Mouse (Mus musculus) MEL (cell line): ENCODE results near the gene Bola3. TPM values are rescaled to one million over a fixed set of nuclear protein-coding genes. Genes with fewer than 3 reads are reported as not detected.

Experiments used
- DNase-seq: peaks from one replicate; pipeline ENCODE4 v3.0.0; 2011; ENCODE audit warnings: low read depth, low spot score
- H3K27ac ChIP-seq: 2 replicates; pipeline ENCODE4 v1.5.1; 2012; ENCODE audit warnings: low read depth, mild to moderate bottlenecking, control low read depth, low read length, moderate library complexity; ENCODE audit not compliant: control insufficient read depth
- H3K27me3 ChIP-seq, 2 experiments: fragments of 150-350 bp in 1 of 2; sonication (generic) in 1 of 2; 2 replicates each; pipeline ENCODE4 v1.6.1; 2012; ENCODE audit warnings: low read length in 2 of 2, mild to moderate bottlenecking in 2 of 2, improper control_type of control experiment in 1 of 2, moderate library complexity in 1 of 2; ENCODE audit not compliant: insufficient read depth in 2 of 2, control insufficient read depth in 1 of 2
- H3K36me3 ChIP-seq, 2 experiments: 2 replicates each; pipeline ENCODE4 v1.6.1; 2012 to 2014; ENCODE audit warnings: low read length in 2 of 2, improper control_type of control experiment in 1 of 2, inconsistent platforms in 1 of 2, mild to moderate bottlenecking in 1 of 2; ENCODE audit not compliant: insufficient read depth in 2 of 2, control insufficient read depth in 1 of 2
- H3K4me1 ChIP-seq, 2 experiments: fragments of 150-350 bp in 1 of 2; sonication (generic) in 1 of 2; 2 replicates each; pipeline ENCODE4 v1.6.1; 2012; ENCODE audit warnings: low read length in 2 of 2, improper control_type of control experiment in 1 of 2, mild to moderate bottlenecking in 1 of 2; ENCODE audit not compliant: insufficient read depth in 2 of 2, control insufficient read depth in 1 of 2
- H3K4me3 ChIP-seq, 2 experiments: fragments of 150-350 bp in 1 of 2; sonication (generic) in 1 of 2; 2 replicates each; pipeline ENCODE4 v1.5.1; 2012; ENCODE audit warnings: low read depth in 2 of 2, low read length in 2 of 2, mild to moderate bottlenecking in 2 of 2, moderate library complexity in 2 of 2, control low read depth in 1 of 2, improper control_type of control experiment in 1 of 2; ENCODE audit not compliant: control insufficient read depth in 1 of 2, insufficient read depth in 1 of 2
- H3K79me2 ChIP-seq: 2 replicates; pipeline ENCODE4 v1.6.1; 2012; ENCODE audit warnings: mild to moderate bottlenecking, low read length, moderate library complexity; ENCODE audit not compliant: control insufficient read depth, poor library complexity, insufficient read depth
- H3K9ac ChIP-seq: 2 replicates; pipeline ENCODE4 v1.6.1; 2012; ENCODE audit warnings: low read depth, mild to moderate bottlenecking, control low read depth, low read length, moderate library complexity; ENCODE audit not compliant: control insufficient read depth, poor library complexity, severe bottlenecking
- H3K9me3 ChIP-seq: fragments of 150-350 bp; sonication (generic); replicated peaks from 2 replicates; pipeline ENCODE4 v1.6.1; 2012; ENCODE audit warnings: mild to moderate bottlenecking, low read length, improper control_type of control experiment, moderate library complexity; ENCODE audit not compliant: insufficient read depth
- BHLHE40 ChIP-seq: IDR thresholded peaks from 2 replicates; pipeline ENCODE4 v1.6.1; 2012; ENCODE audit warnings: low read depth, mild to moderate bottlenecking, inconsistent platforms, low read length, improper control_type of control experiment, borderline replicate concordance
- CHD1 ChIP-seq: IDR thresholded peaks from 2 replicates; pipeline ENCODE4 v1.6.1; 2012; ENCODE audit warnings: low read depth, mild to moderate bottlenecking, inconsistent platforms, low read length, improper control_type of control experiment
- CHD2 ChIP-seq: IDR thresholded peaks from 2 replicates; pipeline ENCODE4 v1.6.1; 2011; ENCODE audit warnings: low read length, improper control_type of control experiment
- EP300 ChIP-seq, 2 experiments: IDR thresholded peaks; 2 replicates each; pipeline ENCODE4 v1.6.1; 2011; ENCODE audit warnings: improper control_type of control experiment in 2 of 2, low read length in 2 of 2, low read depth in 1 of 2, mild to moderate bottlenecking in 1 of 2
- ETS1 ChIP-seq: IDR thresholded peaks from 2 replicates; pipeline ENCODE4 v1.6.1; 2012; ENCODE audit warnings: low read depth, mild to moderate bottlenecking, inconsistent platforms, low read length, improper control_type of control experiment, moderate library complexity
- GABPA ChIP-seq: IDR thresholded peaks from 2 replicates; pipeline ENCODE4 v1.6.1; 2012; ENCODE audit warnings: low read depth, mild to moderate bottlenecking, inconsistent platforms, low read length, improper control_type of control experiment, moderate library complexity
- GATA1 ChIP-seq: IDR thresholded peaks from 2 replicates; pipeline ENCODE4 v1.6.1; 2011; ENCODE audit warnings: low read depth, low read length, improper control_type of control experiment
- HCFC1 ChIP-seq: IDR thresholded peaks from 2 replicates; pipeline ENCODE4 v1.6.1; 2012; ENCODE audit warnings: low read depth, mild to moderate bottlenecking, inconsistent platforms, low read length, improper control_type of control experiment, moderate library complexity
- JUND ChIP-seq: IDR thresholded peaks from 2 replicates; pipeline ENCODE4 v1.6.1; 2011; ENCODE audit warnings: low read depth, mild to moderate bottlenecking, improper control_type of control experiment, low read length
- MAFK ChIP-seq: IDR thresholded peaks from 2 replicates; pipeline ENCODE4 v1.6.1; 2011; ENCODE audit warnings: low read depth, mild to moderate bottlenecking, low read length, improper control_type of control experiment, borderline replicate concordance
- MAZ ChIP-seq: IDR thresholded peaks from 2 replicates; pipeline ENCODE4 v1.6.1; 2012; ENCODE audit warnings: low read depth, mild to moderate bottlenecking, inconsistent platforms, low read length, improper control_type of control experiment
- MEF2A ChIP-seq: IDR thresholded peaks from 2 replicates; pipeline ENCODE4 v1.6.1; 2014; ENCODE audit warnings: low read depth, mild to moderate bottlenecking, inconsistent platforms, low read length, improper control_type of control experiment; ENCODE audit not compliant: poor library complexity, insufficient replicate concordance, severe bottlenecking; ENCODE audit errors: extremely low read depth
- MXI1 ChIP-seq: IDR thresholded peaks from 2 replicates; pipeline ENCODE4 v1.6.1; 2011; ENCODE audit warnings: mild to moderate bottlenecking, low read depth, low read length, improper control_type of control experiment
- MYB ChIP-seq: IDR thresholded peaks from 2 replicates; pipeline ENCODE4 v1.6.1; 2011; ENCODE audit warnings: mild to moderate bottlenecking, low read depth, low read length, improper control_type of control experiment
- MYC ChIP-seq: IDR thresholded peaks from 2 replicates; pipeline ENCODE4 v1.6.1; 2011; ENCODE audit warnings: low read depth, mild to moderate bottlenecking, low read length, improper control_type of control experiment, moderate library complexity
- POLR2A ChIP-seq, 2 experiments: IDR thresholded peaks; 2 replicates each; pipeline ENCODE4 v1.6.1; 2011 to 2012; ENCODE audit warnings: low read length in 2 of 2, mild to moderate bottlenecking in 2 of 2, control low read depth in 1 of 2, improper control_type of control experiment in 1 of 2, low read depth in 1 of 2, moderate library complexity in 1 of 2; ENCODE audit not compliant: control insufficient read depth in 1 of 2, insufficient read depth in 1 of 2, poor library complexity in 1 of 2
- POLR2AphosphoS2 ChIP-seq: IDR thresholded peaks from 2 replicates; pipeline ENCODE4 v1.6.1; 2011; ENCODE audit warnings: low read length, improper control_type of control experiment
- POLR2AphosphoS5 ChIP-seq: IDR thresholded peaks from 2 replicates; pipeline ENCODE4 v1.6.1; 2012; ENCODE audit warnings: low read depth, borderline replicate concordance, mild to moderate bottlenecking, inconsistent platforms, low read length, moderate library complexity, mixed read lengths
- RAD21 ChIP-seq: IDR thresholded peaks from 2 replicates; pipeline ENCODE4 v1.6.1; 2011; ENCODE audit warnings: mild to moderate bottlenecking, low read depth, low read length, improper control_type of control experiment
- RCOR1 ChIP-seq: IDR thresholded peaks from 2 replicates; pipeline ENCODE4 v1.6.1; 2012; ENCODE audit warnings: low read depth, mild to moderate bottlenecking, inconsistent platforms, low read length, improper control_type of control experiment
- SIN3A ChIP-seq: IDR thresholded peaks from 2 replicates; pipeline ENCODE4 v1.6.1; 2012; ENCODE audit warnings: low read length, improper control_type of control experiment, inconsistent platforms
- SMC3 ChIP-seq: IDR thresholded peaks from 2 replicates; pipeline ENCODE4 v1.6.1; 2011; ENCODE audit warnings: low read depth, low read length, improper control_type of control experiment
- TAL1 ChIP-seq: IDR thresholded peaks from 2 replicates; pipeline ENCODE4 v1.6.1; 2012; ENCODE audit warnings: mild to moderate bottlenecking, inconsistent platforms, low read length, moderate library complexity, mixed read lengths
- TBP ChIP-seq: IDR thresholded peaks from 2 replicates; pipeline ENCODE4 v1.8.0; 2011; ENCODE audit warnings: low read depth, low read length, improper control_type of control experiment
- TCF12 ChIP-seq: IDR thresholded peaks from 2 replicates; pipeline ENCODE4 v1.6.1; 2014; ENCODE audit warnings: low read depth, mild to moderate bottlenecking, inconsistent platforms, low read length, improper control_type of control experiment, moderate library complexity
- USF2 ChIP-seq, 2 experiments: IDR thresholded peaks; 2 replicates each; pipeline ENCODE4 v1.6.1; 2011 to 2012; ENCODE audit warnings: improper control_type of control experiment in 2 of 2, low read length in 2 of 2, borderline replicate concordance in 1 of 2, inconsistent platforms in 1 of 2, low read depth in 1 of 2, mild to moderate bottlenecking in 1 of 2; ENCODE audit not compliant: insufficient read depth in 1 of 2
- ZC3H11A ChIP-seq: IDR thresholded peaks from 2 replicates; pipeline ENCODE4 v1.6.1; 2012; ENCODE audit warnings: low read depth, mild to moderate bottlenecking, inconsistent platforms, low read length, improper control_type of control experiment
- ZMIZ1 ChIP-seq: IDR thresholded peaks from 2 replicates; pipeline ENCODE4 v1.6.1; 2012; ENCODE audit warnings: low read depth, mild to moderate bottlenecking, inconsistent platforms, low read length, improper control_type of control experiment, moderate library complexity
- ZNF384 ChIP-seq: IDR thresholded peaks from 2 replicates; pipeline ENCODE4 v1.6.1; 2012; ENCODE audit warnings: low read depth, mild to moderate bottlenecking, inconsistent platforms, low read length, improper control_type of control experiment
- polyA plus RNA-seq, 2 experiments: library from polyadenylated mRNA; stranded (reverse) in 1 of 2; unstranded in 1 of 2; fragments of >175 nt in 1 of 2; fragments of >200 nt in 1 of 2; gene quantifications; 2 replicates each; pipeline versions ENCODE4 v1.2.1 to v1.2.4; 2012; ENCODE audit warnings: low replicate concordance in 2 of 2, low read depth in 1 of 2; ENCODE audit not compliant: insufficient read length in 2 of 2, insufficient read depth in 1 of 2, missing spikeins in 1 of 2
- total RNA-seq: library from RNA; depleted of rRNA; stranded (reverse); fragments of 300-350 nt; gene quantifications from 2 replicates; pipeline ENCODE4 v1.2.3, GENCODE M21; 2012

Gene Bola3
- total and polyA plus RNA-seq, 3 experiments, result 55.2 to 211 TPM; not detected in 1

DNA sequence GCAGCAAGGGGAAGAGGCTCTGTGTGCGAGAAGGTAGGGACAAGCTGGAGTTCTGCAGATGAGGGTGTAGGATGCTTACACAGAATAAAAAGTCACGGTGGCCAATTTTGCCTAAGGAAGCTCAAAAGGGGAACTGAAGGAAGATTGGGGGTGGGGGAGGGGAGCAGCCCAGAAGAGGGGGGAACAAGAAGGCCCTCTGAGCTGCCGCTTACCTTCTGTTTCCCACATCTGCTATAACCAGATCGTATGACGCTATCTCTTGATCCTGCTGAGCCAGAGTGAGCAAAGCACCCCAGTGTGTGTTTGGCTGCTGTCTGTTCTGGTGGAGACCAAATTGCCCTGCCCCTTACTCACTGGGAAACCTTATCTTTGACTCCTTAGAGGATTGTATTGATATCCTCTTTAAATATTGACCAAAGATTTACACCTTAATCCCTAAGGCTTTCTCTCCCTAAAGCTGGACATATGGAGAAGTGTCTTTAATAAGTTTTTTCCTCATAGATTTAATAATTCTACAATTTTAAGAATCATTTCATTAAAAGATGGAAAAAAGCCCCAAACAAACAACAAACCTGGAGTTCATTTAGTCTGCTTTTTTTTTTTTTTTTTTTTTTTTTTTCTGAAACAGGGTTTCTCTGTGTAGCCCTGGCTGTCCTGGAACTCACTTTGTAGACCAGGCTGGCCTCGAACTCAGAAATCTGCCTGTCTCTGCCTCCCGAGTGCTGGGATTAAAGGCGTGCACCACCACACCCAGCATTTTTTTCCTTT lies 25.1 kb upstream of the Bola3 start:
- Histone ChIP-seq H3K79me2 (peaks cover 27% of the 10 kb centered on the region), H3K9ac (peak overlapping the region; percentile 22; the same call in 1 of the 2 replicates), H3K4me3 (peak overlapping the region in 1 of 2 experiments; percentile 23; a peak in 1 of 4 replicates), H3K4me1 (peaks cover 9 to 13% of the 10 kb centered on the region in 2 experiments), H3K27me3 (no peaks in the 10 kb centered on the region), H3K9me3 (no peaks in the 10 kb centered on the region), H3K36me3 (peaks cover 0 to 32% of the 10 kb centered on the region in 2 experiments; a peak in 3 of 4 replicates), H3K27ac (peak overlapping the region; percentile 54)
- DNase-seq, result peak; percentile 94
- TF ChIP-seq CHD2, result peak; percentile 72
- peak; percentile 66 for TF ChIP-seq TCF12
- TF ChIP-seq MXI1, result peak; percentile 25; the same call in 1 of the 2 replicates
- TF ChIP-seq MAFK, result peak; percentile 44; the same call in 1 of the 2 replicates
- peak; percentile 94 for TF ChIP-seq ETS1
- TF ChIP-seq MYC, result peak; percentile 55; the same call in 1 of the 2 replicates
- 0 out of 2 replicates have a peak, but pooled peaks have one; percentile 38 for TF ChIP-seq HCFC1
- TF ChIP-seq EP300 (IDR thresholded peaks at IDR 0.05; ENCODE audit: low read depth in 1 of 2, low read length in 2 of 2), result peak; percentile 58 to 66
- TF ChIP-seq POLR2AphosphoS5, result no peak
- no peak for TF ChIP-seq RAD21
- peak; percentile 64 for TF ChIP-seq RCOR1
- peak; percentile 86 for TF ChIP-seq SIN3A
- no peak for TF ChIP-seq SMC3
- no peak for TF ChIP-seq CHD1
- peak; percentile 56; the same call in 1 of the 2 replicates for TF ChIP-seq ZNF384
- TF ChIP-seq POLR2A (IDR thresholded peaks at IDR 0.05; ENCODE audit: control insufficient read depth in 1 of 2, insufficient read depth in 1 of 2, low read depth in 1 of 2, low read length in 2 of 2, poor library complexity in 1 of 2), result no peak
- TF ChIP-seq POLR2AphosphoS2, result no peak
- TF ChIP-seq GABPA, result no peak; the same call in 1 of the 2 replicates
- TF ChIP-seq USF2 (IDR thresholded peaks at IDR 0.05; ENCODE audit: borderline replicate concordance in 1 of 2, insufficient read depth in 1 of 2, low read depth in 1 of 2, low read length in 2 of 2), result no peak
- 0 out of 2 replicates have a peak, but pooled peaks have one; percentile 18 for TF ChIP-seq JUND
- TF ChIP-seq MEF2A, result no peak
- peak; percentile 88 for TF ChIP-seq MAZ
- no peak for TF ChIP-seq MYB
- TF ChIP-seq TAL1, result peak; percentile 63
- peak; percentile 60 for TF ChIP-seq BHLHE40
- TF ChIP-seq ZMIZ1, result no peak
- TF ChIP-seq GATA1, result peak; percentile 65
- no peak; the same call in 1 of the 2 replicates for TF ChIP-seq ZC3H11A
- TF ChIP-seq TBP, result 0 out of 2 replicates have a peak, but pooled peaks have one; percentile 45
